Comparison of ENCODE assay signal across 10 mouse cellular contexts in genomic region chrX:144154111-144154510, GRCm38 (mm10). TPM values are rescaled to one million over a fixed set of nuclear protein-coding genes. Genes with fewer than 3 reads are reported as not detected.
A peak's percentile ranks its signal among the peaks of the same experiment; 100 is the strongest.
DNase-seq lines count a peak whose midpoint lies in the region; ATAC-seq and TF ChIP-seq lines count a peak whose summit lies in the region.
"Had no signal": no experiment of that assay in that cellular context is flagged by ENCODE, and none has a peak within 500 bp of the region (broad histone marks: within the 10 kb centered on the region; RNA-seq: fewer than 3 reads in every experiment).

No protein-coding gene starts in this region.

- H3K4me3 ChIP-seq in gastrocnemius, adult 2 months: peak overlapping the region; percentile 24
- peak overlapping the region; percentile 11; the same call in 1 of the 2 replicates for H3K4me3 ChIP-seq in liver, embryonic 11.5 days (ENCODE audit: low read depth, low read length)
- peak overlapping the region; percentile 25; the same call in 1 of the 2 replicates for H3K4me3 ChIP-seq in hindbrain, postnatal 0 days (ENCODE audit: low read length)
- H3K4me3 ChIP-seq in midbrain, embryonic 16.5 days (ENCODE audit: low read depth, low read length): peak overlapping the region; percentile 23; the same call in 1 of the 2 replicates
- no peak overlapping the region for H3K4me3 ChIP-seq in thymus, adult 2 months (ENCODE audit: control insufficient read depth, insufficient read depth, low read length)

- WGBS in liver, embryonic 11.5 days: 24% methylated on average over 7 of the region's 7 CpGs
- WGBS in hindbrain, postnatal 0 days: 41% methylated on average over 7 of the region's 7 CpGs
- WGBS in midbrain, embryonic 16.5 days: 45% methylated on average over 7 of the region's 7 CpGs
- 16% methylated on average over 7 of the region's 7 CpGs for WGBS in thymus, adult 2 months

- DNase-seq in gastrocnemius, adult 2 months: no peak
- no peak for DNase-seq in gastrocnemius, postnatal 25 days
- DNase-seq in liver, embryonic 11.5 days (ENCODE audit: low spot score): no peak
- no peak for DNase-seq in liver
- no peak for DNase-seq in hindbrain, postnatal 0 days (ENCODE audit: low spot score)
- DNase-seq in spleen, postnatal 10 days (ENCODE audit: low spot score in 2 of 2): no peak
- no peak for DNase-seq in thymus, adult 2 months
- DNase-seq: kidney, adult 18-20 months had no signal

- no peaks in the 10 kb centered on the region for H3K27me3 ChIP-seq in liver, embryonic 11.5 days (replicated peaks; ENCODE audit: control insufficient read depth, insufficient read depth, low read length)
- no peaks in the 10 kb centered on the region for H3K27me3 ChIP-seq in hindbrain, postnatal 0 days (ENCODE audit: insufficient read depth, low read length)
- no peaks in the 10 kb centered on the region for H3K27me3 ChIP-seq in midbrain, embryonic 16.5 days (ENCODE audit: control insufficient read depth, insufficient read depth, low read depth, low read length)
- no peaks in the 10 kb centered on the region for H3K27me3 ChIP-seq in thymus, adult 2 months (ENCODE audit: control insufficient read depth, insufficient read depth, low read length)

- H3K27ac ChIP-seq in gastrocnemius, adult 2 months: no peak overlapping the region
- H3K27ac ChIP-seq in liver, embryonic 11.5 days (ENCODE audit: low read depth, low read length): no peak overlapping the region
- no peak overlapping the region for H3K27ac ChIP-seq in hindbrain, postnatal 0 days
- H3K27ac ChIP-seq in midbrain, embryonic 16.5 days (ENCODE audit: low read length): no peak overlapping the region
- H3K27ac ChIP-seq in thymus, adult 2 months (ENCODE audit: control insufficient read depth, insufficient read depth, low read length): no peak overlapping the region

- intact Hi-C loops in gastrocnemius, adult 2 months (cut with DNase I): no loop called here

- no peaks in the 10 kb centered on the region for H3K9me3 ChIP-seq in liver, embryonic 11.5 days (ENCODE audit: control insufficient read depth, low read length)
- H3K9me3 ChIP-seq in hindbrain, postnatal 0 days (ENCODE audit: low read length): no peaks in the 10 kb centered on the region
- no peaks in the 10 kb centered on the region for H3K9me3 ChIP-seq in midbrain, embryonic 16.5 days (replicated peaks; ENCODE audit: control insufficient read depth, low read length, poor library complexity, severe bottlenecking)

- ATAC-seq in liver, embryonic 11.5 days (replicated peaks; ENCODE audit: low FRiP score): no peak
- ATAC-seq in hindbrain, postnatal 0 days: no peak
- no peak for ATAC-seq in midbrain, embryonic 16.5 days
- ATAC-seq: Patski had no signal

- TF ChIP-seq CTCF in gastrocnemius, adult 2 months (IDR thresholded peaks at IDR 0.05): no peak
- TF ChIP-seq CTCF in hindbrain, postnatal 0 days (IDR thresholded peaks at IDR 0.05; ENCODE audit: low read depth): no peak
- TF ChIP-seq CTCF in thymus, adult 2 months (IDR thresholded peaks at IDR 0.05; ENCODE audit: borderline replicate concordance, control insufficient read depth, extremely low read depth, insufficient read depth, low read length, poor library complexity): no peak

- no peaks in the 10 kb centered on the region for H3K36me3 ChIP-seq in liver, embryonic 11.5 days (ENCODE audit: control insufficient read depth, insufficient read depth, low read length)
- no peaks in the 10 kb centered on the region for H3K36me3 ChIP-seq in hindbrain, postnatal 0 days (ENCODE audit: insufficient read depth, low read length)
- H3K36me3 ChIP-seq in midbrain, embryonic 16.5 days (ENCODE audit: control insufficient read depth, insufficient read depth, low read length): no peaks in the 10 kb centered on the region
- no peaks in the 10 kb centered on the region for H3K36me3 ChIP-seq in thymus, adult 2 months (ENCODE audit: control insufficient read depth, insufficient read depth, low read length)

- H3K4me1 ChIP-seq in liver, embryonic 11.5 days (replicated peaks; ENCODE audit: control insufficient read depth, insufficient read depth, low read length): no peaks in the 10 kb centered on the region
- H3K4me1 ChIP-seq in hindbrain, postnatal 0 days (ENCODE audit: insufficient read depth, low read length): no peaks in the 10 kb centered on the region
- H3K4me1 ChIP-seq in midbrain, embryonic 16.5 days (ENCODE audit: control insufficient read depth, insufficient read depth, low read length): no peaks in the 10 kb centered on the region
- no peaks in the 10 kb centered on the region for H3K4me1 ChIP-seq in thymus, adult 2 months (replicated peaks; ENCODE audit: control insufficient read depth, insufficient read depth, low read length)

- H3K4me2 ChIP-seq in liver, embryonic 11.5 days: peak overlapping the region; percentile 38
- H3K4me2 ChIP-seq in hindbrain, postnatal 0 days (ENCODE audit: low read depth, low read length): peak overlapping the region; percentile 51
- H3K4me2 ChIP-seq in midbrain, embryonic 16.5 days (ENCODE audit: low read length): peak overlapping the region; percentile 55; the same call in 1 of the 2 replicates

- TF ChIP-seq POLR2A in thymus, adult 2 months (IDR thresholded peaks at IDR 0.05; ENCODE audit: control insufficient read depth, extremely low read depth, insufficient read depth, low read length, poor library complexity): no peak

- H3K9ac ChIP-seq in liver, embryonic 11.5 days (ENCODE audit: low read depth, low read length): no peak overlapping the region
- H3K9ac ChIP-seq in hindbrain, postnatal 0 days (replicated peaks; ENCODE audit: low read length): no peak overlapping the region
- H3K9ac ChIP-seq in midbrain, embryonic 16.5 days (ENCODE audit: low read depth, low read length): no peak overlapping the region

RNA-seq across cellular contexts. Expression of gene A730046J19Rik, which starts 0.6 kb away (rescaled TPM):
- not detected for total RNA-seq in gastrocnemius, adult 2 months (2021)
- under 1 TPM in 1 of 2 experiments, not detected in 1; 0.08 TPM for total RNA-seq in gastrocnemius, postnatal 25 days (2021)
- 0.19 and 0.35 TPM in 2 replicates for polyA plus RNA-seq in liver, embryonic 11.5 days (2014; fragmentation: Nextera tagmentation; extraction: Ambion mirVana)
- 0.26 and 0.29 TPM in 2 replicates for total RNA-seq in hindbrain, postnatal 0 days (2014; rRNA removed)
- 0.58 and 0.79 TPM in 2 replicates for polyA plus RNA-seq in hindbrain, postnatal 0 days (2015; fragmentation: Nextera tagmentation; extraction: Ambion mirVana)
- polyA plus RNA-seq in midbrain, embryonic 16.5 days (2015; fragmentation: Nextera tagmentation; extraction: Ambion mirVana): 0.46 and 0.57 TPM in 2 replicates
- polyA plus RNA-seq in thymus, adult 2 months (2012; rRNA removed): 0.05 TPM in 2 replicates
- polyA plus RNA-seq: Patski had no signal
